In the genomic region with DNA sequence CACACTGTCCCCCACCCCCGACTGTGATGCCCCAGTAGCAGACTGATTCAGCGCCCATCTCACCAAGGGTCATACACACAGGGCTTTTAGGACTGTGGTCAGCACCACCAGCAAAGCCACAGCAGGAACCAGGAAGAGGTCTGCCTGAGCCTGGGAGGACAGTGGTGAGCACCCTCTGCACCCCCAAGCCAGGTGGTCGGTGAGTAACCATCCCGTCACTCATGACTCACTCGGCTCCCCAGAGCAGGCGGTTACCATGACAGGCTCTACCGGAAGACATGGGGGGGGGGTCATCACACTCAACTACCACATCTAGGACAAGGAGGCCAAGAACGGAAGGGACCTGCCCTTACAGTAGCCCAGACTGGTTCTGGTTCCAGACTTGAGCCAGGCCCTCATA, we compare ENCODE assay signal across 15 mouse cellular contexts. TPM values are rescaled to one million over a fixed set of nuclear protein-coding genes. Genes with fewer than 3 reads are reported as not detected.
DNase-seq lines count a peak whose midpoint lies in the region; ATAC-seq and TF ChIP-seq lines count a peak whose summit lies in the region.
"Had no signal": no experiment of that assay in that cellular context is flagged by ENCODE, and none has a peak within 500 bp of the region (broad histone marks: within the 10 kb centered on the region; RNA-seq: fewer than 3 reads in every experiment).

No protein-coding gene starts in this region.

- H3K36me3 ChIP-seq in hindbrain, embryonic 10.5 days = 0 out of 2 replicates have a peak, but pooled peaks cover 3% of the 10 kb centered on the region
- no peaks in the 10 kb centered on the region for H3K36me3 ChIP-seq in hindbrain, embryonic 11.5 days (ENCODE audit: control insufficient read depth, insufficient read depth, low read length)
- H3K36me3 ChIP-seq in forebrain, embryonic 13.5 days (ENCODE audit: poor library complexity, severe bottlenecking) = no peaks in the 10 kb centered on the region
- no peaks in the 10 kb centered on the region for H3K36me3 ChIP-seq in hindbrain, postnatal 0 days (ENCODE audit: insufficient read depth, low read length)

- peaks cover 89% of the 10 kb centered on the region for H3K27me3 ChIP-seq in hindbrain, embryonic 10.5 days (ENCODE audit: insufficient read depth, poor library complexity, severe bottlenecking)
- H3K27me3 ChIP-seq in hindbrain, embryonic 11.5 days (ENCODE audit: control insufficient read depth, insufficient read depth, low read length) = peaks cover 29% of the 10 kb centered on the region
- peaks cover 39% of the 10 kb centered on the region for H3K27me3 ChIP-seq in forebrain, embryonic 13.5 days
- H3K27me3 ChIP-seq in hindbrain, postnatal 0 days (ENCODE audit: insufficient read depth, low read length) = peaks cover 35% of the 10 kb centered on the region

- H3K4me3 ChIP-seq in hindbrain, embryonic 10.5 days = peak overlapping the region; percentile 20; the same call in 1 of the 2 replicates
- H3K4me3 ChIP-seq in hindbrain, embryonic 11.5 days (ENCODE audit: low read depth, low read length) = no peak overlapping the region
- H3K4me3 ChIP-seq in forebrain, embryonic 13.5 days = no peak overlapping the region
- H3K4me3 ChIP-seq in hindbrain, postnatal 0 days (ENCODE audit: low read length) = no peak overlapping the region

- peak overlapping the region; percentile 92; the same call in 1 of the 2 replicates for H3K27ac ChIP-seq in hindbrain, embryonic 10.5 days
- no peak overlapping the region for H3K27ac ChIP-seq in hindbrain, embryonic 11.5 days (ENCODE audit: low read depth, low read length)
- H3K27ac ChIP-seq in forebrain, embryonic 13.5 days = no peak overlapping the region
- peak overlapping the region; percentile 85; the same call in 1 of the 2 replicates for H3K27ac ChIP-seq in hindbrain, postnatal 0 days

- no peaks in the 10 kb centered on the region for H3K9me3 ChIP-seq in hindbrain, embryonic 10.5 days
- H3K9me3 ChIP-seq in hindbrain, embryonic 11.5 days (ENCODE audit: control insufficient read depth, low read length) = no peaks in the 10 kb centered on the region
- no peaks in the 10 kb centered on the region for H3K9me3 ChIP-seq in forebrain, embryonic 13.5 days (replicated peaks)
- H3K9me3 ChIP-seq in hindbrain, postnatal 0 days (ENCODE audit: low read length) = no peaks in the 10 kb centered on the region

- no peak for TF ChIP-seq CTCF in hindbrain, postnatal 0 days (IDR thresholded peaks at IDR 0.05; ENCODE audit: low read depth)

- peaks cover 89% of the 10 kb centered on the region for H3K4me1 ChIP-seq in hindbrain, embryonic 10.5 days (replicated peaks)
- H3K4me1 ChIP-seq in hindbrain, embryonic 11.5 days (replicated peaks; ENCODE audit: control insufficient read depth, insufficient read depth, low read length) = peaks cover 20% of the 10 kb centered on the region
- H3K4me1 ChIP-seq in forebrain, embryonic 13.5 days = peaks cover 85% of the 10 kb centered on the region
- peaks cover 18% of the 10 kb centered on the region; the same call in 1 of the 2 replicates for H3K4me1 ChIP-seq in hindbrain, postnatal 0 days (ENCODE audit: insufficient read depth, low read length)

- no peak overlapping the region for H3K4me2 ChIP-seq in hindbrain, embryonic 11.5 days (replicated peaks; ENCODE audit: low read depth, low read length)
- peak overlapping the region; percentile 94 for H3K4me2 ChIP-seq in forebrain, embryonic 13.5 days
- no peak overlapping the region for H3K4me2 ChIP-seq in hindbrain, postnatal 0 days (ENCODE audit: low read depth, low read length)

- no peak for ATAC-seq in hindbrain, embryonic 11.5 days (ENCODE audit: low FRiP score)
- ATAC-seq in forebrain, embryonic 13.5 days = no peak
- no peak for ATAC-seq in hindbrain, postnatal 0 days

- WGBS in hindbrain, embryonic 10.5 days = 81% methylated on average over 8 of the region's 8 CpGs
- WGBS in hindbrain, embryonic 11.5 days = 84% methylated on average over 8 of the region's 8 CpGs
- 73% methylated on average over 8 of the region's 8 CpGs for WGBS in forebrain, embryonic 13.5 days
- WGBS in hindbrain, postnatal 0 days = 67% methylated on average over 8 of the region's 8 CpGs

- no peak overlapping the region; the same call in 1 of the 2 replicates for H3K9ac ChIP-seq in hindbrain, embryonic 11.5 days (ENCODE audit: low read depth, low read length)
- H3K9ac ChIP-seq in forebrain, embryonic 13.5 days = no peak overlapping the region
- H3K9ac ChIP-seq in hindbrain, postnatal 0 days (replicated peaks; ENCODE audit: low read length) = no peak overlapping the region

- DNase-seq in hindbrain, embryonic 10.5 days (ENCODE audit: low spot score) = no peak
- no peak for DNase-seq in hindbrain, embryonic 11.5 days (ENCODE audit: low spot score)
- DNase-seq in 3T3-L1 (ENCODE audit: low read depth, low spot score) = peak; percentile 73
- DNase-seq in hindbrain, postnatal 0 days (ENCODE audit: low spot score) = no peak
- no peak for DNase-seq in spleen, adult 12 weeks (ENCODE audit: low spot score)
- no peak for DNase-seq in gastrocnemius, adult 8-10 months (ENCODE audit: low spot score in 2 of 2)
- DNase-seq in layer of hippocampus, adult 11-12 months (ENCODE audit: low spot score) = no peak
- DNase-seq: adrenal gland, postnatal 25 days; B cell, adult 2 months; cerebellum, adult 11-12 months; heart, adult 11 months; kidney, postnatal 36 days; right cerebral cortex, postnatal 14 days had no signal

RNA-seq across cellular contexts. Expression of gene Wnt7b, which starts 7.7 kb away (rescaled TPM):
- 52.3 and 127 TPM in 2 replicates for polyA plus RNA-seq in hindbrain, embryonic 10.5 days (2016; fragmentation: Nextera tagmentation; extraction: Ambion mirVana)
- polyA plus RNA-seq in hindbrain, embryonic 11.5 days (2014; fragmentation: Nextera tagmentation; extraction: Ambion mirVana) = 61.6 and 79.7 TPM in 2 replicates
- polyA plus RNA-seq in forebrain, embryonic 13.5 days (2015; fragmentation: Nextera tagmentation; extraction: Ambion mirVana) = 84.0 and 92.2 TPM in 2 replicates
- total RNA-seq in hindbrain, postnatal 0 days (2014; rRNA removed) = 56.6 and 63.1 TPM in 2 replicates
- polyA plus RNA-seq in hindbrain, postnatal 0 days (2015; fragmentation: Nextera tagmentation; extraction: Ambion mirVana) = 26.0 and 27.2 TPM in 2 replicates
- under 1 TPM in 1 of 4 experiments, not detected in 3; 0.19 TPM for total RNA-seq in gastrocnemius, adult 8-10 months (2022)
- total RNA-seq: megakaryocyte-erythroid progenitor cell, adult 5-6 weeks had no signal

Comparison
In these comparisons a context has a peak if more than half of its experiments do, and no peak if none do; other contexts are left out.
1. H3K27ac ChIP-seq: peak in hindbrain, embryonic 10.5 days (single experiment) and hindbrain, postnatal 0 days (single experiment); none in hindbrain, embryonic 11.5 days (single experiment) and forebrain, embryonic 13.5 days (single experiment).